Mouse (Mus musculus) bone marrow, adult 2 months (tissue): ENCODE data around the gene Pcnx.

Experiments used
- CTCF ChIP-seq: fragments of 200-500 bp; IDR thresholded peaks from 2 replicates; pipeline ENCODE4 v1.5.1; 2011; ENCODE audit warnings: low read length, control low read depth; ENCODE audit not compliant: control insufficient read depth, insufficient read depth
- POLR2A ChIP-seq: fragments of 200-500 bp; IDR thresholded peaks from 2 replicates; pipeline ENCODE4 v1.6.1; 2011; ENCODE audit warnings: low read depth, mild to moderate bottlenecking, control low read depth, low read length, borderline replicate concordance; ENCODE audit not compliant: control insufficient read depth

GRCm38 (mm10) chr12:81905865-81906264 lies 46.0 kb downstream of the Pcnx start:
- TF ChIP-seq CTCF (no peak), POLR2A (no peak)
